Mouse (Mus musculus) heart, embryonic 11.5 days (tissue): ENCODE data around the gene Tat. TPM values are rescaled to one million over a fixed set of nuclear protein-coding genes. Genes with fewer than 3 reads are reported as not detected.

Experiments
- ATAC-seq: fragments of 200-750 bp; cut with Nextera tagmentation; replicated peaks from 2 replicates; pipeline ENCODE4 v1.8.0; 2017; ENCODE audit warnings: moderate library complexity; ENCODE audit not compliant: insufficient number of reproducible peaks, low FRiP score, low TSS enrichment
- H3K27ac ChIP-seq: fragments of 300-500 bp; sonication (generic); 2 replicates; pipeline ENCODE4 v1.5.1; 2014; ENCODE audit warnings: mild to moderate bottlenecking, low read depth, low read length
- H3K27me3 ChIP-seq: fragments of 300-500 bp; sonication (generic); 2 replicates; pipeline ENCODE4 v1.6.1; 2014; ENCODE audit warnings: mild to moderate bottlenecking, low read length, mixed read lengths; ENCODE audit not compliant: control insufficient read depth, insufficient read depth
- H3K36me3 ChIP-seq: fragments of 300-500 bp; sonication (generic); 2 replicates; pipeline ENCODE4 v1.6.1; 2014; ENCODE audit warnings: mild to moderate bottlenecking, low read length, moderate library complexity, mixed read lengths; ENCODE audit not compliant: control insufficient read depth, insufficient read depth
- H3K4me1 ChIP-seq: fragments of 300-500 bp; sonication (generic); 2 replicates; pipeline ENCODE4 v1.6.1; 2014; ENCODE audit warnings: low read length; ENCODE audit not compliant: control insufficient read depth, insufficient read depth
- H3K4me2 ChIP-seq: fragments of 300-500 bp; sonication (generic); 2 replicates; pipeline ENCODE4 v1.6.1; 2014; ENCODE audit warnings: mild to moderate bottlenecking, moderate library complexity
- H3K4me3 ChIP-seq: fragments of 300-500 bp; sonication (generic); 2 replicates; pipeline ENCODE4 v1.5.1; 2014; ENCODE audit warnings: low read depth, low read length
- H3K9ac ChIP-seq: fragments of 300-500 bp; sonication (generic); 2 replicates; pipeline ENCODE4 v1.6.1; 2014; ENCODE audit warnings: mild to moderate bottlenecking, low read depth, low read length, moderate library complexity
- H3K9me3 ChIP-seq: fragments of 300-500 bp; sonication (generic); replicated peaks from 2 replicates; pipeline ENCODE4 v1.6.1; 2016; ENCODE audit warnings: low read length; ENCODE audit not compliant: control insufficient read depth
- WGBS: fragments of 180-500 bp; shearing (Covaris S2); extraction: QIAGEN DNeasy Blood & Tissue Kit; methylation state at CpG from one replicate; pipeline ENCODE4 v1.1.7; 2014; ENCODE audit not compliant: insufficient replicate concordance; 5-methylcytosine and 5-hydroxymethylcytosine counted together
- polyA plus RNA-seq: library from polyadenylated mRNA; unstranded; fragments of >200 nt; fragmentation: Nextera tagmentation; extraction: Ambion mirVana; gene quantifications from 2 replicates; pipeline ENCODE4 v1.2.1, GENCODE M21; 2014

Tat gene
- polyA plus RNA-seq, 1 experiment from 2014 or later: not detected

DNA sequence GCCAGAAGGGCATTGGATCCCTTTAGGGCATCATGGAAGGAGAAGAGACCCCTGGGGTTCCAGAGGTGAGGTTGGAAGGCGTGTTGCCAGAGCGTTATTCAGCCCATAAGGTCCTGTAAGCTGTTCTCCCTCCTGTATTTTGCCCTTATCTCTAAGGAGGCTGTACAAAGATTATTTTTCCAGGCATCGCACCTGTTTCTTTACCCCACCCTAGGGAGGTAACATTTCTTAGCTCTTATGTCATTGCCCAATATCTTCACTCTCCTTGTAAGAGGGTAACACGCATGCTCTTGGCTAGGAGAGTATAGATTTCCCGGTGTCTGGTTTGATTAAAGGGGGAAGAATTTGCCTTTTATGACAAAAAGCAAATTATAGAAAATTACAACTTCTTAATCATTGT lies 49.4 kb downstream of the Tat start, which contains the start of gene Chst4:
Chst4 (minus strand) TSS at position 82 of the 400 bp plus-strand sequence.
- no peak for ATAC-seq
- Histone ChIP-seq H3K36me3 (no peaks in the 10 kb centered on the region), H3K4me3 (no peak within 1 kb of the TSS), H3K9me3 (no peaks in the 10 kb centered on the region), H3K9ac (no peak within 1 kb of the TSS), H3K4me1 (peaks cover 8% of the 10 kb centered on the region), H3K27me3 (no peaks in the 10 kb centered on the region), H3K27ac (no peak within 1 kb of the TSS), H3K4me2 (no peak within 1 kb of the TSS)
- WGBS: 68% methylated on average over 5 of the region's 5 CpGs

DNA sequence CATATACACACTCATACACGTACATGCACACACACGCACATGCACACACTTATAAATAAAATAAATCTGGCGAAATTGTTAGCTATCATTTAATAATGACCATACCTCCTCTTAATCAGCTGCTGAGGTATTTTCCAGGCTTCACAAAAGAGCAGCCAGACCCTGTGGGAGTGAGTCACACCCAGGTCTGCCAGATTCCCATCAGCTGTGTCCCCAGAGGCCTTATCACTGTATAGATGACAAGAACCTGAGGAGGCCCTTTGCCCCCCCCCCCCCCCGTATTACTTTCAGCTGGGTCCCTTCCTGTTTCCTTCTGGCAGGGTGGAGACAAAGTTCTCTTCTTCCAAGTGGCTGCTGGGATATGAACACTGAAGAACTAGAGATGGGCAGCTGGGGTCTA lies 50.3 kb downstream of the Tat start:
- Histone ChIP-seq H3K4me3 (no peak overlapping the region), H3K4me1 (peaks cover 6% of the 10 kb centered on the region; the same call in 1 of the 2 replicates), H3K9me3 (no peaks in the 10 kb centered on the region), H3K9ac (no peak overlapping the region), H3K4me2 (no peak overlapping the region), H3K27ac (no peak overlapping the region), H3K27me3 (no peaks in the 10 kb centered on the region), H3K36me3 (no peaks in the 10 kb centered on the region)
- WGBS: 55% methylated on average over 4 of the region's 4 CpGs
- ATAC-seq: no peak

Other genes starting within 250 kb of the Tat start
- gene Ap1g1, start 211.9 kb upstream of the Tat start, polyA plus RNA-seq: 22.1 and 35.4 TPM in 2 replicates
- gene Phlpp2, start 121.9 kb upstream of the Tat start, polyA plus RNA-seq: 2.2 and 3.3 TPM in 2 replicates
- gene Marveld3, start 28.2 kb upstream of the Tat start, polyA plus RNA-seq: not detected in 2 replicates
- gene Chst4, start 49.3 kb downstream of the Tat start, polyA plus RNA-seq: 0.16 and 0.51 TPM in 2 replicates
- gene Zfp612, start 89.3 kb downstream of the Tat start, polyA plus RNA-seq: 5.4 and 6.0 TPM in 2 replicates
- gene Gm21964, start 110.8 kb downstream of the Tat start, polyA plus RNA-seq: not detected in 2 replicates
- not detected in 2 replicates for gene Gm17720, start 112.3 kb downstream of the Tat start, polyA plus RNA-seq
- 2.8 and 2.9 TPM in 2 replicates for gene Calb2, start 177.8 kb downstream of the Tat start, polyA plus RNA-seq
- 5.6 and 6.7 TPM in 2 replicates for gene Cmtr2, start 225.2 kb downstream of the Tat start, polyA plus RNA-seq